Mouse (Mus musculus) right cerebral cortex, postnatal 25 days (tissue): ENCODE results near the gene Tmem171.
A peak's percentile ranks its signal among the peaks of the same experiment; 100 is the strongest.

Experiments used
- DNase-seq: peaks from one replicate; pipeline ENCODE4 v3.0.0; 2022

Gene Tmem171

GRCm38 (mm10) chr13:98691956-98692515, 2.6 kb downstream of the Tmem171 start:
- no peak for DNase-seq

GRCm38 (mm10) chr13:98690886-98691285, 3.7 kb downstream of the Tmem171 start:
- DNase-seq = no peak

GRCm38 (mm10) chr13:98689605-98690290, 4.9 kb downstream of the Tmem171 start:
- no peak for DNase-seq

GRCm38 (mm10) chr13:98687931-98688330, 6.7 kb downstream of the Tmem171 start:
- DNase-seq = peak; percentile 13

GRCm38 (mm10) chr13:98684144-98684900, 10.3 kb downstream of the Tmem171 start:
- no peak for DNase-seq

- DNase-seq = no peak
These were observed 11.2 kb downstream of the Tmem171 start for GRCm38 (mm10) chr13:98683412-98683811.

GRCm38 (mm10) chr13:98680470-98681060, 14.1 kb downstream of the Tmem171 start:
- no peak for DNase-seq

GRCm38 (mm10) chr13:98679631-98680041, 15.0 kb downstream of the Tmem171 start:
- DNase-seq = no peak

- no peak for DNase-seq
These were observed 15.4 kb downstream of the Tmem171 start for GRCm38 (mm10) chr13:98679230-98679629.

GRCm38 (mm10) chr13:98673922-98674321, 20.7 kb downstream of the Tmem171 start:
- DNase-seq = no peak

GRCm38 (mm10) chr13:98669296-98669695, 25.3 kb downstream of the Tmem171 start:
- DNase-seq = no peak

- no peak for DNase-seq
These were observed 27.3 kb downstream of the Tmem171 start for GRCm38 (mm10) chr13:98667316-98667715.

- DNase-seq = no peak
These were observed 29.4 kb downstream of the Tmem171 start for GRCm38 (mm10) chr13:98665240-98665639.

- no peak for DNase-seq
These were observed 32.4 kb downstream of the Tmem171 start for GRCm38 (mm10) chr13:98662173-98662675.

- DNase-seq = peak; percentile 54
These were observed 38.6 kb downstream of the Tmem171 start for GRCm38 (mm10) chr13:98656034-98656471.

- no peak for DNase-seq
These were observed 39.3 kb downstream of the Tmem171 start for GRCm38 (mm10) chr13:98655346-98655745.

- DNase-seq = no peak
These were observed 40.3 kb downstream of the Tmem171 start for GRCm38 (mm10) chr13:98654129-98654939.

- DNase-seq = no peak
These were observed 42.4 kb downstream of the Tmem171 start for GRCm38 (mm10) chr13:98652194-98652593.

- no peak for DNase-seq
These were observed 43.2 kb downstream of the Tmem171 start for GRCm38 (mm10) chr13:98651228-98651977.

- no peak for DNase-seq
These were observed 46.7 kb downstream of the Tmem171 start for GRCm38 (mm10) chr13:98647775-98648568.
